Mouse (Mus musculus): Measurements from ENCODE around the gene Csf3. TPM values are rescaled to one million over a fixed set of nuclear protein-coding genes. Genes with fewer than 3 reads are reported as not detected.

Csf3 gene
- total RNA-seq, 2 experiments from 2014 or later: not detected

DNA sequence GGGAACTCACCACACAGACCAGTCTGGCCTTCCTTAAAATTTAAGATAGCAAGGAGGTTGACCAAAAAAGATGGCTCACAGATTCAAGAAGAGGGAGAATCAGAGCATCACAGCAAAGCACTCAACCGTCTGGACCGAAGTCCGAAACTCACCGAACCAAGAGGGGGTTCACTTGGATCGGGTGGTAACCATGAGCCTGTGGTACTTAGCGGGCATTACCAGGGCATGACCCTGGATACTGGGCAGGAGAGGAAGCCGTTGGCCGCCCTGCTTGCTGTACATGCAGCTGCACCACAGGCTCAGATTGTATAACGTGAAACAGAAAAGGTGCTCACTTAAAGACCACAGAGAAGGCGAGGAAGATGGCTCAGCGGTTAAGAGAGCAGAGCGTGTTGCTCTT is 3.8 kb upstream of the Csf3 start:
- no peak for DNase-seq

GRCm38 (mm10) chr11:98698849-98699640 is 2.0 kb upstream of the Csf3 start:
- no peak for DNase-seq

- peak; percentile 76 to 91 for DNase-seq
Observed at GRCm38 (mm10) chr11:98699911-98700310, 1.2 kb upstream of the Csf3 start.

DNA sequence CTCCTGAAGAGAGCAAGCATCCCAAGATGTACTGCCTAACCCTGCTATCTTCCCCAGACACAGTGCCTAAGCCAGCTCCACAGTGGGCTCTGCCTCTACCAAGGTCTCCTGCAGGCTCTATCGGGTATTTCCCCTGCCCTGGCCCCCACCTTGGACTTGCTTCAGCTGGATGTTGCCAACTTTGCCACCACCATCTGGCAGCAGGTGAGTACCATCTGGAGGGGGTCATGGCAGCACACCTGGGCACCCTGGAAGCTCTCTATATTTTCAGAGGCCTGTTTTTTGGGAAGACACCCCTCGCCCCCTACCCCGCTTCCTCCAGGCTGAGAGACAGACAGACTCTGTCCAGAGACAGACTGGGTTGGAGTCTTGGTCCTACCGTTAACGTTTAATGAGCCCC is 1.3 kb downstream of the Csf3 start:
- DNase-seq: no peak

- DNase-seq: no peak
Observed at GRCm38 (mm10) chr11:98705021-98705420, 4.0 kb downstream of the Csf3 start.

DNA sequence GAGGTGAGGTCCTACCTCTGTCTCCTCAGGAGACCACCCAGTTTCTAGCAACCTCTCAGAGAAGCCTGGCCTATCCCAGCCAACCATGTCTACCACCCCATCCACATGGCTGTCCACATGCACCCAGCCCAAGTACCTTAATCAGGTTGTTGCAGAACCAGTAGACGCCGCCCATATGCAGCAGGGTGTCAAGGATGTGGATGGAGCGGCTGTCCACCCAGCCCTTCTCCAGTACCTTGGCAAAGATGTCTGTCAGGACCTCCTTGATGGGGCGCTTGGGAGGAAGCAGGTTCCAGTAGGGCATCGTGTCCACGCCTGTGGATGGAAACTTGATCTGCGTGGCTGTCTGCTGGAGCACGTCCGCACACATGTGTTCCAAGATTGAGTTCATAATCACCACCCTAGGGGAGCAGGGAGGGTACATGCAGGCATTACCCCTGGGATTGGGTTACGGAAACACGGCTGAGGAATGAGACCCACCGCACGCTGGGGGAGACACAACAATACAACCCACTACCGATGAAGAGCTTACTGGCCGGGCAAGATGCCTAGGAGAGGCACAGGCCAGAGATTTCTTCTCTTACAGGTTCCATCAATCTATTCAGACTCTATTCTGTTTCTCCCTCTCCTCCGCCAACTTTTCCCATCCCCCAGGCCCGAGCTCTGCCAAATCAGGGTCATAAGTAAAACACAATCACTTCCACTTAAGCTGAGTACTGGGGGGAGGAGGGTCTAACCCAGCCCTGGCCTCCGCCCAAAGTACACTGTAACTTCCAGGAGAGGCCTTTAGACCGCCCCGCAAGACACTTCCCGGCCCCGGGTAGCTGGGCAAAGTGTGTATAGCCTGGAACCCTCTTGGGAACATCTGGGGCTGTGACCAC is 6.6 kb downstream of the Csf3 start:
- peak; percentile 71 to 76 for DNase-seq

GRCm38 (mm10) chr11:98708282-98708956 is 7.4 kb downstream of the Csf3 start:
- peak in 1 of 2 experiments; percentile 76 for DNase-seq

- DNase-seq: peak; percentile 66 to 68
Observed at GRCm38 (mm10) chr11:98709001-98709741, 8.1 kb downstream of the Csf3 start.

- peak; percentile 86 to 94 for DNase-seq
Observed at GRCm38 (mm10) chr11:98710416-98711045, 9.5 kb downstream of the Csf3 start.

DNA sequence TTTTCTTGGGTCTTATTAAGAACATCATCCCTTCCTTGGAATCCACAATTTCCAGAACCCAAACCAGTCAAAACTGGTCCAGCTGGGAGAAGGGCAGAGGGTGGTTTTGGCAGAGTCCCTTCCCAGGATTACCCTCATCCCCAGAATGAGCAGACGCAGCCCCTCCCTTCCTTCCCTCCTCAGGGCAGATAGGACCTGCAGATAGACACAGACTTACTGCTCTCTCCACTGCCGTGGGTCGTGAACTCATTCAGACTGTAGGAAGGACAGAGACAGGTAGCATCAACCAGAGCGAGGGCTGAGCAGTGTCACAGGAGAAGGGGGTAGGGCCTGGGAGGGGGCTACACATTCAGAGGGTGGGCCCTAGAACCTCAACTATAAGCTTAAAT is 10.0 kb downstream of the Csf3 start:
- no peak for DNase-seq

GRCm38 (mm10) chr11:98712009-98712408 is 10.9 kb downstream of the Csf3 start:
- peak in 1 of 2 experiments; percentile 46 for DNase-seq

DNA sequence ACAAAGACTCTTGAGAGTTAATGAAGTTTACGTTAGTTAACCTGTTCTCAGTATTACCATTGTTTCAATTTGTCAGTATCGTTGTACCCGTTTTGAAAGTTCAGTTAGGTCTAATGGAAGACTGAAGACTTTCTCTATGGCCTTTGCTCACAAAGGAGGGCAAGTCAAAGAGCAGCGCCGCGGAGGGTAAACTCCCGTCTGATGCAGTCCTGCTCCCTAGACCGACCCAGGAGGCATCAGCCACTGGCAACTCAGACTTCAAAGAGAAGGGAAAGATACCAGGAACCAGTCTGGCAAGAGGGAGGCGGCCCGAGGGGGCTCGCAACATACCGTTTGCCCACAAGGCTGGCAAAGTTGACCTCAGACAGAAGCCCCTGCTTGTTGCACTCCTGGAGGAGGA is 12.6 kb downstream of the Csf3 start:
- no peak for DNase-seq

- DNase-seq: no peak
Observed at GRCm38 (mm10) chr11:98715946-98716345, 14.9 kb downstream of the Csf3 start.

- DNase-seq: peak; percentile 75 to 82
Observed at GRCm38 (mm10) chr11:98717904-98718303, 16.8 kb downstream of the Csf3 start.

DNA sequence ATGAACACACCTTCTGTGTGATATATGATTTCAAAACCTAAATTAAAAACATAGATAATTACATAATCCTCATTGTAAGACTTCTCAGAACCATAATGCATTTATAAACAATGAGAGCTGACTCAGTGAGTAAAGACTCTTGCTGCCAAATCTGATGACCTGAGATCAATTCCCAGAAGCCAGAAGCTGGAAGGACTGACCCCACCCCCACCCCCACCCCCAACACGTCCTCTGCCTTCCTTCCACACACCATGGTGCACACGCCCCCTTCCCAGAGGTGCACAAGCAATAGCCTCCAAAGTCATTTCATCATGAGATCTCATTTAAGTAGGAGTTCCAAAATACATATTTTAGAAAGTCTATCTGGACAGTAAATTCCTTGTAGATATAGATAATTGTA is 19.7 kb downstream of the Csf3 start:
- no peak for DNase-seq

DNA sequence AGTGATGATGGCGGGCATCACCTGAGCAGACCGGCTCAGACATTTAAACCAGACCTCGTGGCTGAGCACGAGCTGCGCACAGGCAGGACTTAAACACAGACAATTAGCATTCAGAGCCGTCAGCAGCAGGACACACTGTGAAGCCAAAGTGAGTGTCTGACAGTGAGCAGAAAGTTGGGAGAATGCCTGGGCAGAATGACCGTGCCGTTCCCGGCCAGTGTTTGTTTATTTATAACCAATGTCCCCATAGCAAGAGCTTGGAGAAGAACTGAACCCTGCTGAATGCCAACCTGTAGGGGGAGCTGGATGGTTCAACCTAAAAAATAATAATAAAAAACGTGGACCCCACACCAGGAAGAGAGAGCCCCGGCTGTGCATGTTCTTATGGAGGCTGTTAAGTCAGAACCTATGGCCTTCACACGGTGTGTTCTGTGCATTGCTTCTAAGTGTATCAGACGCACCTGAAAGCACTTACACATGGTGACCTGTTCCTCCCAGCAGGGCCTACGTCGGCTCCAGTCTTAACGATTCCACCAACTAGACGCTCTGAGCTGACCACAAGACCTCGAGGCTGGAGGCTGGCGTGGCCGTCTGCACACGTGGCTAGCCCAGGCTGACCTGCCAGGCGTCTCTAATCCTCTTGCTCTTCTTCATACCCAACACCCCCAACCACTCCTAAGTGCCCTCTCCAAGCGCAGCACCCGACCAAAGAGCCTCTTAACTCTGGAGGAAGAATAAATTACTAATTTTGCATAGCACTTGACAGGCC is 20.6 kb downstream of the Csf3 start:
- peak; percentile 89 to 93 for DNase-seq

DNA sequence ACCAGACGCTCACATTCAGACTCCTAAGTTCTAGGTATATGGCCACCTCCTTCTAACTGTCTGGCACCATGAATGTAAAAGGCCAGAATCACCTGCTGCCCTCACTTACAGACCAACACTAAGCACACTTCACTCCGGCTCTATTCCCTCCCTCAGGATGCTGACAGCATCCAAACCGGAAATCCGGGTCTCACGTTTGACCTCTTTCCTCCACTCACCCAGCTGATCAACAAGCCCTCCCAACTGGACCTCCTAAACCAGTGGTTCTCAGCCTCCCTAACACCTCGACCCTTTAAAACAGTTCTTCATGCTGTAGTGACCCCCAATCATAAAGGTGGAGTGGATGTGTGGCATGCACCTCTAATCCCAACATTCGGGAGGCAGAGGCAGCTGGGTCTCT is 22.0 kb downstream of the Csf3 start:
- DNase-seq: no peak

DNA sequence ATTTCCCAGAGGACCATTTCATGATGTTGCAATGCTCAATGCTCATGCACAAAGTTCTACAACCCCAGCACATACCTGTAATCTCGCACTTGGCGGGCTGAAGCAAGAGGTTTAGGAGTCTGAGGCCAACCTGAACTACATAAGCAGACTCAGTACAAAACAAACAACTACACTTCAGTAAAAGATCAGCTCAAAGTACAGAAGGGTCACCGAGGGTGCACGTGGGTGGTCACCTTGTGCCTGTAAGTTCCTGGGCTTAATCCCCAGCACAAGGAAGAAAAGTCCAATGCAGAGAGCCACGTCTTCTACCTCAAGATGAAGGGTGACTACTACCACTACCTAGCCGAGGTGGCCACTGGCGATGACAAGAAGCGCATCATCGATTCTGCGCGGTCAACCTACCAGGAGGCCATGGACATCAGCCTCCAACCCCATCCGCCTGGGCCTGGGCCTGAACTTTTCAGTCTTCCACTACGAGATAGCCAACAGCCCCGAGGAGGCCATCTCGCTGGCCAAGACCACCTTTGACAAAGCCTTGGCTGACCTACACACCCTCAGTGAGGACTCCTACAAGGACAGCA is 25.0 kb downstream of the Csf3 start:
- no peak for DNase-seq

DNA sequence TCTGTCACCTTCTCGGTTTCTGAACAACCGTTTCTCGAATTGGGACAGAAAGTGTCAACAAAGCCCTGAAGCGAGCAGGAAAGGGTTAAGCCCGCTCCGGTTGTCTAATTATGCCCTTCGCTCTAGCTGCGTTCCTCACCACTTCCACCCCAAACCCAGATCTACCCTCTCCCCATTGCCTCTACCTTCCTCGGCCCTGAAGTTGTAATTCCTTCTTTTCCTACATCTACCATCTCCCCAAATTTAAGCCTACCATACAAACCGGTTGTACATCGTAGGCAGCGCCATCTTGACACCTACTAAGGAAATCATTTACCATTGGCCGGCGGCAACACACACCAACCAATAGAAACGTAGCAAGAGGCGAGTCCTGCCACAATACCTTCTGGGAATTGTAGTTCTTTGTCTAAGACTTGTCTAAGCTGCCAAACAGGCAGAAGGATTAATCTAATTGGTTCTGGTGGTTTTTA is 28.1 kb downstream of the Csf3 start, which contains the start of gene Med24:
Med24 (minus strand) TSS at position 317 of the 470 bp plus-strand sequence.
- DNase-seq: peak; percentile 93 to 95

- DNase-seq: no peak
Observed at GRCm38 (mm10) chr11:98730727-98731126, 29.7 kb downstream of the Csf3 start.

Data from heart, adult 18-20 months (tissue).